Mouse (Mus musculus) forebrain, embryonic 14.5 days (tissue): Measurements from ENCODE around the gene Mettl24. TPM values are rescaled to one million over a fixed set of nuclear protein-coding genes. Genes with fewer than 3 reads are reported as not detected.

Source experiments
- ATAC-seq: fragments of 200-750 bp; cut with Nextera tagmentation; 2 replicates; pipeline ENCODE4 v1.8.0; 2017; ENCODE audit warnings: mild to moderate bottlenecking, moderate library complexity
- DNase-seq: peaks from one replicate; pipeline ENCODE4 v3.0.0-alpha.2; 2015; ENCODE audit warnings: low spot score
- H3K27ac ChIP-seq: fragments of 300-500 bp; sonication (generic); 2 replicates; pipeline ENCODE4 v1.5.1; 2014; ENCODE audit warnings: low read depth, mild to moderate bottlenecking, control low read depth, low read length, moderate library complexity
- H3K27me3 ChIP-seq: fragments of 300-500 bp; sonication (generic); replicated peaks from 2 replicates; pipeline ENCODE4 v1.6.1; 2014; ENCODE audit warnings: low read length, control low read depth, mixed read lengths; ENCODE audit not compliant: control insufficient read depth, insufficient read depth
- H3K36me3 ChIP-seq: fragments of 300-500 bp; sonication (generic); 2 replicates; pipeline ENCODE4 v1.6.1; 2014; ENCODE audit warnings: low read length, control low read depth; ENCODE audit not compliant: control insufficient read depth, insufficient read depth
- H3K4me1 ChIP-seq: fragments of 300-500 bp; sonication (generic); 2 replicates; pipeline ENCODE4 v1.6.1; 2014; ENCODE audit warnings: antibody characterized with exemption, low read length, control low read depth; ENCODE audit not compliant: control insufficient read depth, insufficient read depth
- H3K4me2 ChIP-seq: fragments of 300-500 bp; sonication (generic); 2 replicates; pipeline ENCODE4 v1.6.1; 2014; ENCODE audit warnings: mild to moderate bottlenecking, control low read depth, low read length
- H3K4me3 ChIP-seq: fragments of 300-500 bp; sonication (generic); 2 replicates; pipeline ENCODE4 v1.5.1; 2014; ENCODE audit warnings: low read depth, low read length, control low read depth
- H3K9ac ChIP-seq: fragments of 300-500 bp; sonication (generic); 2 replicates; pipeline ENCODE4 v1.6.1; 2014; ENCODE audit warnings: mild to moderate bottlenecking, low read length, control low read depth, moderate library complexity
- H3K9me3 ChIP-seq: fragments of 300-500 bp; sonication (generic); replicated peaks from 2 replicates; pipeline ENCODE4 v1.6.1; 2016; ENCODE audit warnings: low read length, control low read depth, mixed read lengths; ENCODE audit not compliant: control insufficient read depth
- WGBS: fragments of 180-500 bp; shearing (Covaris S2); extraction: QIAGEN DNeasy Blood & Tissue Kit; methylation state at CpG from one replicate; pipeline ENCODE4 v1.1.7; 2014; 5-methylcytosine and 5-hydroxymethylcytosine counted together
- polyA plus RNA-seq: library from polyadenylated mRNA; unstranded; fragments of >200 nt; fragmentation: Nextera tagmentation; extraction: Ambion mirVana; gene quantifications from 2 replicates; pipeline ENCODE4 v1.2.1, GENCODE M21; 2014

Mettl24 gene
- polyA plus RNA-seq, 1 experiment from 2014 or later = 0.29 TPM

GRCm38 (mm10) chr10:40850644-40851043 is 167.6 kb downstream of the Mettl24 start:
- no peak for ATAC-seq
- no peak overlapping the region for H3K4me2 ChIP-seq

GRCm38 (mm10) chr10:40851138-40851537 is 168.1 kb downstream of the Mettl24 start:
- no peaks in the 10 kb centered on the region for H3K27me3 ChIP-seq
- H3K4me1 ChIP-seq = no peaks in the 10 kb centered on the region
- H3K9ac ChIP-seq = no peak overlapping the region
- DNase-seq (no peak), ATAC-seq (no peak)
- no peaks in the 10 kb centered on the region for H3K9me3 ChIP-seq
- H3K4me2 ChIP-seq = no peak overlapping the region
- no peak overlapping the region for H3K27ac ChIP-seq
- peaks cover 23% of the 10 kb centered on the region for H3K36me3 ChIP-seq
- no peak overlapping the region for H3K4me3 ChIP-seq

More at GRCm38 (mm10) chr10:40850644-40851043, 167.6 kb downstream of the Mettl24 start:
- no peaks in the 10 kb centered on the region for H3K27me3 ChIP-seq
- H3K9ac ChIP-seq = no peak overlapping the region
- no peaks in the 10 kb centered on the region for H3K9me3 ChIP-seq
- H3K4me3 ChIP-seq = no peak overlapping the region
- H3K4me1 ChIP-seq = no peaks in the 10 kb centered on the region
- no peak overlapping the region for H3K27ac ChIP-seq
- peaks cover 25% of the 10 kb centered on the region for H3K36me3 ChIP-seq
- WGBS = 90% methylated on average over 2 of the region's 2 CpGs
- no peak for DNase-seq

- H3K4me3 ChIP-seq = no peak overlapping the region
- no peak for ATAC-seq
- 75% methylated on average over 2 of the region's 2 CpGs for WGBS
Observed at GRCm38 (mm10) chr10:40855616-40856015, 172.5 kb downstream of the Mettl24 start.

GRCm38 (mm10) chr10:40856703-40857102 is 173.6 kb downstream of the Mettl24 start:
- DNase-seq (no peak), ATAC-seq (no peak)
- Histone ChIP-seq H3K36me3 (no peaks in the 10 kb centered on the region), H3K4me1 (no peaks in the 10 kb centered on the region), H3K9ac (no peak overlapping the region), H3K4me3 (no peak overlapping the region), H3K4me2 (no peak overlapping the region), H3K27ac (no peak overlapping the region), H3K27me3 (no peaks in the 10 kb centered on the region), H3K9me3 (no peaks in the 10 kb centered on the region)
- WGBS = 86% methylated on average over 7 of the region's 7 CpGs

More at GRCm38 (mm10) chr10:40855616-40856015, 172.5 kb downstream of the Mettl24 start:
- DNase-seq = no peak
- H3K4me2 ChIP-seq = no peak overlapping the region
- H3K36me3 ChIP-seq = no peaks in the 10 kb centered on the region
- no peaks in the 10 kb centered on the region for H3K9me3 ChIP-seq
- no peaks in the 10 kb centered on the region for H3K27me3 ChIP-seq
- H3K9ac ChIP-seq = no peak overlapping the region
- H3K27ac ChIP-seq = no peak overlapping the region
- no peaks in the 10 kb centered on the region for H3K4me1 ChIP-seq

- H3K9ac ChIP-seq = no peak overlapping the region
- H3K9me3 ChIP-seq = no peaks in the 10 kb centered on the region
- no peak overlapping the region for H3K27ac ChIP-seq
- H3K4me3 ChIP-seq = no peak overlapping the region
- DNase-seq (peak; percentile 59), ATAC-seq (no peak)
- WGBS = 55% methylated on average over 8 of the region's 8 CpGs
- no peaks in the 10 kb centered on the region for H3K27me3 ChIP-seq
- no peak overlapping the region for H3K4me2 ChIP-seq
- H3K4me1 ChIP-seq = no peaks in the 10 kb centered on the region
- no peaks in the 10 kb centered on the region for H3K36me3 ChIP-seq
Observed at GRCm38 (mm10) chr10:40857599-40857998, 174.5 kb downstream of the Mettl24 start.

Other genes with a start within 250 kb of the Mettl24 start
- gene Slc22a16, start 112.9 kb upstream of the Mettl24 start, polyA plus RNA-seq = not detected in 2 replicates
- 0.75 and 0.79 TPM in 2 replicates for gene Ddo, start 53.3 kb upstream of the Mettl24 start, polyA plus RNA-seq
- 28.0 and 31.1 TPM in 2 replicates for gene Cdc40, start 200.0 kb downstream of the Mettl24 start, polyA plus RNA-seq
- 51.5 and 72.9 TPM in 2 replicates for gene Wasf1, start 200.2 kb downstream of the Mettl24 start, polyA plus RNA-seq